Mouse (Mus musculus) kidney, postnatal 0 days (tissue): ENCODE data around the gene Snx10. TPM values are rescaled to one million over a fixed set of nuclear protein-coding genes. Genes with fewer than 3 reads are reported as not detected.
A peak's percentile ranks its signal among the peaks of the same experiment; 100 is the strongest.

Experiments used
- ATAC-seq: fragments of 200-750 bp; cut with Nextera tagmentation; replicated peaks from 2 replicates; pipeline ENCODE4 v1.8.0; 2017; ENCODE audit warnings: low read depth, moderate number of reproducible peaks, moderate TSS enrichment, moderate library complexity; ENCODE audit not compliant: low FRiP score
- DNase-seq: peaks from one replicate; pipeline ENCODE4 v3.0.0-alpha.2; 2016; ENCODE audit warnings: low spot score
- H3K27ac ChIP-seq: fragments of 300-500 bp; sonication (generic); 2 replicates; pipeline ENCODE4 v1.5.1; 2014; ENCODE audit warnings: mild to moderate bottlenecking
- H3K27me3 ChIP-seq: fragments of 300-500 bp; sonication (generic); 2 replicates; pipeline ENCODE4 v1.6.1; 2014; ENCODE audit warnings: low read length, mixed read lengths; ENCODE audit not compliant: insufficient read depth
- H3K36me3 ChIP-seq: fragments of 300-500 bp; sonication (generic); 2 replicates; pipeline ENCODE4 v1.6.1; 2014; ENCODE audit warnings: low read length, mixed read lengths; ENCODE audit not compliant: insufficient read depth
- H3K4me1 ChIP-seq: fragments of 300-500 bp; sonication (generic); replicated peaks from 2 replicates; pipeline ENCODE4 v1.6.1; 2014; ENCODE audit warnings: antibody characterized with exemption, low read length, mixed read lengths; ENCODE audit not compliant: insufficient read depth
- H3K4me2 ChIP-seq: fragments of 300-500 bp; sonication (generic); 2 replicates; pipeline ENCODE4 v1.6.1; 2014; ENCODE audit warnings: mild to moderate bottlenecking, low read length, moderate library complexity, mixed read lengths
- H3K4me3 ChIP-seq: fragments of 300-500 bp; sonication (generic); replicated peaks from 2 replicates; pipeline ENCODE4 v1.5.1; 2014; ENCODE audit warnings: low read depth, low read length
- H3K9ac ChIP-seq: fragments of 300-500 bp; sonication (generic); 2 replicates; pipeline ENCODE4 v1.6.1; 2014; ENCODE audit warnings: low read depth, low read length
- H3K9me3 ChIP-seq: fragments of 300-500 bp; sonication (generic); replicated peaks from 2 replicates; pipeline ENCODE4 v1.6.1; 2016; ENCODE audit warnings: low read length, inconsistent platforms, mixed read lengths
- CTCF ChIP-seq: IDR thresholded peaks from 2 replicates; pipeline ENCODE4 v1.5.1; 2016; ENCODE audit warnings: antibody characterized with exemption, low read depth, mild to moderate bottlenecking, moderate library complexity
- WGBS: fragments of 180-500 bp; shearing (Covaris S2); extraction: QIAGEN DNeasy Blood & Tissue Kit; methylation state at CpG from one replicate; pipeline ENCODE4 v1.1.7; 2014; 5-methylcytosine and 5-hydroxymethylcytosine counted together
- polyA plus RNA-seq: library from polyadenylated mRNA; unstranded; fragments of >200 nt; fragmentation: Nextera tagmentation; extraction: Ambion mirVana; gene quantifications from 2 replicates; pipeline ENCODE4 v1.2.1, GENCODE M21; 2015

Snx10 gene
- polyA plus RNA-seq, 1 experiment from 2014 or later: 15.0 TPM

DNA sequence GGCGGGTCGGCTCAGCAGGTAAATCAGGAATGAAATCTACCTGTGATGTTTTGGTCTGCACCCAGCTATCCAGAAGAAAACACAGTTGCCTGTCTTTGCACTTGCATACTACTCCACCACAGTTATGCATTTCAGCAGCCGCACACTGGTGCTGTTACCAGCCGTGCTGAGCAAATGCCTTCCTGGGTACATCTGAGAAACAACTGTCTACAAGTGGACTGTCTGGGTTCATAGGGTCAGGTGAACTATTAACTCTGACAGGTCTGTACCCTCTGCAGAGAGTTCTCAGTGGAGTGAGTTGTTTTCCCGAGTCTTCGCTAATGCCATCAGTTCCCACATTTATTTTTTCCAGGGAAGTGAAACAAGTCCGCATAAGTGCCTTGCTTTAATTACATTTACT, 17.7 kb downstream of the Snx10 start:
- Histone ChIP-seq H3K27me3 (no peaks in the 10 kb centered on the region), H3K9me3 (no peaks in the 10 kb centered on the region), H3K9ac (no peak overlapping the region), H3K4me1 (no peaks in the 10 kb centered on the region), H3K36me3 (no peaks in the 10 kb centered on the region), H3K4me2 (no peak overlapping the region), H3K27ac (no peak overlapping the region), H3K4me3 (no peak overlapping the region)
- 68% methylated on average over 7 of the region's 7 CpGs for WGBS
- DNase-seq (no peak), ATAC-seq (no peak)
- no peak for TF ChIP-seq CTCF

DNA sequence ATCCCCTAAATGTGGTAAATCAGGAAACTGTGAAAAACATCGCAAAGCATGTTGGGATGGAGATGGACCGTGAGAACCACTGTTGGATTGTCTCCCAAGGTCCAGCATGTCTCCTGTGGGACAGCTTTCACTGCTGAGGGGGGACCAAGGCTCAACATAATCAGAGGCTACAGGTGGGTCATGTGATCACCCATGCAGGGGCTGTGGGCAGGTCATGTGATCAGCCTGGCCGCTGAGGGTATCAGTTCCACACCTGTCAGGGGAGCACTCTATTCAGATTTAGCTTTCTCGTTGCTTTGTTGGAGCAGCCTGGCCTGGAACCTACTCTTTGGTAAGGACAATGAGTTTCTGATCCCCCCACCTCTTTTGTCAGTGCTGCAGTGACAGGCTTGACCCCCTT, 18.4 kb downstream of the Snx10 start:
- no peak overlapping the region for H3K4me2 ChIP-seq
- no peak overlapping the region for H3K27ac ChIP-seq
- H3K9ac ChIP-seq: no peak overlapping the region
- no peaks in the 10 kb centered on the region for H3K9me3 ChIP-seq
- ATAC-seq (no peak), DNase-seq (no peak)
- no peak for TF ChIP-seq CTCF
- H3K27me3 ChIP-seq: no peaks in the 10 kb centered on the region
- no peak overlapping the region for H3K4me3 ChIP-seq
- no peaks in the 10 kb centered on the region for H3K36me3 ChIP-seq
- no peaks in the 10 kb centered on the region for H3K4me1 ChIP-seq
- 71% methylated on average over 4 of the region's 4 CpGs for WGBS

DNA sequence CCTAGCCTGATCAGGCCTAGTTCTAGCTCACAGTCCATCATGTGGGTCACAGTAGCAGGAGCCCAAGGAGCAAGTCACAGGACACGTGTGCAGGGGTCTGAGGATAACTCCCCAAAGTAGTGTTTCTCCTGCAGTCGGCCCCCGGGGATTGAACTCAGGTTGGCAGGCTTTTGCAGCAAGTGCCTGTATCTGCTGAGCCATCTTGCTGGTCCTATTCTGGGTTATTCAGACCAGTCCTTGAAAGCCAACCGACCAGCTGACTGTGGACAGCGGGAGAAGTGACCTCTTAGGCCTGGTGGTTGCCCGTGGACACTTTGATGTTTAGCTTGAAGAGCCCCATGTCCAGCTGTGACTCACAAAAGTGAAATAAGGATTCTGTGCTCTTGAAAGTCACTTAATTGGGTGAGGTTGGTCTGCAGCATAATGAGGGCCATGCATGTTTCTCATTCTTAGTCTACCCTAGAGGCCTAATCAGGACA, 20.0 kb downstream of the Snx10 start:
- Histone ChIP-seq H3K4me2 (no peak overlapping the region), H3K4me3 (no peak overlapping the region), H3K4me1 (no peaks in the 10 kb centered on the region), H3K9me3 (no peaks in the 10 kb centered on the region), H3K27ac (no peak overlapping the region), H3K27me3 (no peaks in the 10 kb centered on the region), H3K36me3 (no peaks in the 10 kb centered on the region), H3K9ac (no peak overlapping the region)
- WGBS: 76% methylated on average over 6 of the region's 6 CpGs
- ATAC-seq (no peak), DNase-seq (no peak)
- TF ChIP-seq CTCF: no peak

DNA sequence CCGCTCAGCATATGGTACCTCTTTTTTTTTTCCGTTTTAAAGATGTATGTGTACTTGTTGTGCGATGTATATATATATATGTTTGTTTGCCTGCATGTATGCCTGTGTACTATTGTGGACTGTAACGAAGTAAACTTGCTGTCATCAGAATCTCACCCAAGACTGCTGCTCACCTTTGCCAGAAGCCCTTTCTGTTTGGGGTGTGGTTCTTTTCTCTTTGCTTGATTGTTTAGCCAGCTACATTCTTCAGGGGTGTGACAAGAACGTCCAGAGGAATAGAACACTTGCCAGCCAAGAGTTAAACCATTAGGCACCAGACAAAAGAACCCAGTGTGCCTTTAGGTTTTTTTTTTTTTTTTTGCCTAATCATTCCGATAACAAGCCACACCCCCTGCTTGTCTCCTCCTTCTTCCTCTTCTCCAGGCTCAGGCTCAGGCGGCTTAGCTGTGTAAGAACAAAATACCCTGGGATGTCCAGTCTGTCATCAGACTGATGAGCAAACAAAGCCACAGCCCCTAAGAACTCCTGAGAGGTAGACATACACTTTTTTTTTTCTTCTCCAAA, 20.5 kb downstream of the Snx10 start:
- H3K4me1 ChIP-seq: no peaks in the 10 kb centered on the region
- 57% methylated on average over 7 of the region's 7 CpGs for WGBS
- no peaks in the 10 kb centered on the region for H3K36me3 ChIP-seq
- no peaks in the 10 kb centered on the region for H3K27me3 ChIP-seq
- no peak overlapping the region for H3K4me3 ChIP-seq
- H3K4me2 ChIP-seq: no peak overlapping the region
- peak; percentile 50 for DNase-seq
- no peak overlapping the region for H3K9ac ChIP-seq
- H3K9me3 ChIP-seq: no peaks in the 10 kb centered on the region
- no peak overlapping the region for H3K27ac ChIP-seq
- TF ChIP-seq CTCF: no peak
- ATAC-seq: no peak

DNA sequence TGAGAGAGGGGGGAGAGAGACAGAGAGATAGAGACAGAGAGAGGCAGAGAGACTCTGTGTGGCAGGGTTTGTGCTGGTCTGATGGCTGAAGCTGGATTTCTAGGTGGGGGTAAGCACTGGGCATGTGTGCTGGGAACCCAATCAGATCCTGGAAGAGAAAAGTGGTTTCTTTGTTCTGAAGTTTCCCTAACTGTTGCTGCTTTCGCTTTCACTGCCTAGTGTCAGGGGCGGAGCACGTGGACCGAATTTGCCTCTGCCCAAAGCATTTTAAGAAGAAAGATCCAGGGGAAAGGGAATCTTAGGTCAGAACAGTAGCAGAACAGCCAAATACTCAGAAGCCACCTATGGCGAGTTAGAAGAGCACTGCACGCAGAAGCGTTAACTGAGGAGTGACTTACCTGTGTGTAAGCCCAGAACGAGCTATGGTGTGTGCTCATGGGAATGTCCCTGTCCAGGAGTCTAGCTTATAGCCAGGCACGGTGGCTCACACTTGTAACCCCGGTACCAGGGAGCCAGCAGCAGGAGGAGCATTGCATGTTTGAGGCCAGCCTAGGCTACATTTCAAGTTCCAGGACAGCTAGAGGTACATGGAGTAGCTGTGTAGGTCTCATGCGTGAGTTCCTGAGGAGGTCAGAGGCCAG, 21.6 kb downstream of the Snx10 start:
- Histone ChIP-seq H3K9me3 (no peaks in the 10 kb centered on the region), H3K27me3 (no peaks in the 10 kb centered on the region), H3K27ac (no peak overlapping the region), H3K4me2 (no peak overlapping the region), H3K36me3 (no peaks in the 10 kb centered on the region), H3K4me3 (no peak overlapping the region), H3K4me1 (no peaks in the 10 kb centered on the region), H3K9ac (no peak overlapping the region)
- DNase-seq: no peak
- TF ChIP-seq CTCF: no peak
- ATAC-seq: no peak
- WGBS: 68% methylated on average over 11 of the region's 11 CpGs

DNA sequence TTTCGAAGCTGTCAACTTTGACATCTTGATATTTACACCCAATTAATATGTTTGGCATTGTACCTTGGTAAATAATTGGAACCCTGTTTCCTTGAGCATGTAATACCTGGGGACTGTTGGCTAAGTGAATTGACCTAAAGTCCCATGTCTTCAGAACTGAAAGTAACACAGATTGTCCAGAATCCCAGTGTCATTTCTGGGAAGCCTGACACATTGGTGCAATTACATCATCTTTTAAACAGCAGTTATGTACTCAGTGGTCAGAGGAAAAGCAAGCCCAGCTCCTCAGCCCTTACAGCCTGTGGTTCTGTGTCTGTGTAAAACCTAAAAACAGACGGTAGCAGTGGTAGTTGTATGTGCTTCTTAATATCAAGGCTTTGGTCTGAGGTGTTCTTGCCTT, 22.4 kb downstream of the Snx10 start:
- no peak overlapping the region for H3K9ac ChIP-seq
- ATAC-seq (no peak), DNase-seq (no peak)
- H3K4me1 ChIP-seq: no peaks in the 10 kb centered on the region
- no peak overlapping the region for H3K27ac ChIP-seq
- TF ChIP-seq CTCF: no peak
- H3K9me3 ChIP-seq: no peaks in the 10 kb centered on the region
- 86% methylated on average over 2 of the region's 2 CpGs for WGBS
- H3K4me2 ChIP-seq: no peak overlapping the region
- no peaks in the 10 kb centered on the region for H3K36me3 ChIP-seq
- no peak overlapping the region for H3K4me3 ChIP-seq
- H3K27me3 ChIP-seq: no peaks in the 10 kb centered on the region
